8 mouse cellular contexts compared by ENCODE assay signal in genomic region chr9:122635138-122635964, GRCm38 (mm10).
DNase-seq lines count a peak whose midpoint lies in the region; ATAC-seq and TF ChIP-seq lines count a peak whose summit lies in the region.

No protein-coding gene starts in this region.

- DNase-seq in layer of hippocampus, adult 11-12 months (ENCODE audit: low spot score): peak; percentile 48
- no peak for DNase-seq in layer of hippocampus, adult 9-10 months (ENCODE audit: low spot score)
- DNase-seq in adrenal gland, postnatal 10 days: peak; percentile 67
- DNase-seq in fat pad, adult 2 months (ENCODE audit: extremely low read depth, low read depth, low spot score): peak; percentile 46
- DNase-seq in lung, postnatal 0 days (ENCODE audit: low spot score): peak; percentile 19
- no peak for DNase-seq in spleen, adult 18-20 months
- no peak for DNase-seq in embryo, embryonic 10.5 days (ENCODE audit: low spot score)
- no peak for DNase-seq in T-cell, adult 2 months (ENCODE audit: low spot score)

- no peaks in the 10 kb centered on the region for H3K9me3 ChIP-seq in lung, postnatal 0 days (ENCODE audit: low read length)

- TF ChIP-seq CTCF in lung, postnatal 0 days (IDR thresholded peaks at IDR 0.05): no peak

- no peaks in the 10 kb centered on the region for H3K4me1 ChIP-seq in lung, postnatal 0 days (ENCODE audit: insufficient read depth, low read depth, low read length)

- no peaks in the 10 kb centered on the region for H3K36me3 ChIP-seq in lung, postnatal 0 days (ENCODE audit: insufficient read depth, low read length)

- H3K27ac ChIP-seq in lung, postnatal 0 days (ENCODE audit: low read length): no peak overlapping the region

- no peak for ATAC-seq in lung, postnatal 0 days

- no peaks in the 10 kb centered on the region for H3K27me3 ChIP-seq in lung, postnatal 0 days (replicated peaks; ENCODE audit: insufficient read depth, low read length)

- TF ChIP-seq EP300 in lung, postnatal 0 days (IDR thresholded peaks at IDR 0.05): no peak

- no peak overlapping the region for H3K4me3 ChIP-seq in lung, postnatal 0 days (ENCODE audit: low read depth, low read length)

- no peak overlapping the region for H3K4me2 ChIP-seq in lung, postnatal 0 days (replicated peaks; ENCODE audit: low read depth, low read length)

- H3K9ac ChIP-seq in lung, postnatal 0 days (replicated peaks; ENCODE audit: low read depth): no peak overlapping the region

- WGBS in lung, postnatal 0 days: 50% methylated on average over 10 of the region's 10 CpGs

Comparison
In these comparisons a context has a peak if more than half of its experiments do, and no peak if none do; other contexts are left out.
1. DNase-seq: peak in layer of hippocampus, adult 11-12 months (single experiment), adrenal gland, postnatal 10 days (single experiment), fat pad, adult 2 months (single experiment) and lung, postnatal 0 days (single experiment); none in layer of hippocampus, adult 9-10 months (single experiment), spleen, adult 18-20 months (0 of 2), embryo, embryonic 10.5 days (single experiment) and T-cell, adult 2 months (single experiment).